Mouse (Mus musculus) heart, postnatal 0 days (tissue): Measurements from ENCODE around the gene Acbd6. TPM values are rescaled to one million over a fixed set of nuclear protein-coding genes. Genes with fewer than 3 reads are reported as not detected.

ENCODE experiments used
- ATAC-seq: fragments of 200-750 bp; cut with Nextera tagmentation; 2 replicates; pipeline ENCODE4 v1.8.0; 2017; ENCODE audit warnings: low read depth, moderate number of reproducible peaks, moderate library complexity; ENCODE audit not compliant: insufficient read depth
- DNase-seq: peaks from one replicate; pipeline ENCODE4 v3.0.0-alpha.2; 2016; ENCODE audit warnings: low spot score
- H3K27ac ChIP-seq: fragments of 300-500 bp; sonication (generic); 2 replicates; pipeline ENCODE4 v1.5.1; 2014; ENCODE audit warnings: low read depth, mild to moderate bottlenecking
- H3K27me3 ChIP-seq: fragments of 300-500 bp; sonication (generic); 2 replicates; pipeline ENCODE4 v1.6.1; 2014; ENCODE audit warnings: low read length, mixed read lengths; ENCODE audit not compliant: control insufficient read depth, insufficient read depth
- H3K36me3 ChIP-seq: fragments of 300-500 bp; sonication (generic); replicated peaks from 2 replicates; pipeline ENCODE4 v1.6.1; 2014; ENCODE audit warnings: low read length, mixed read lengths; ENCODE audit not compliant: control insufficient read depth, insufficient read depth
- H3K4me1 ChIP-seq: fragments of 300-500 bp; sonication (generic); 2 replicates; pipeline ENCODE4 v1.6.1; 2014; ENCODE audit warnings: antibody characterized with exemption; ENCODE audit not compliant: control insufficient read depth, insufficient read depth
- H3K4me2 ChIP-seq: fragments of 300-500 bp; sonication (generic); 2 replicates; pipeline ENCODE4 v1.6.1; 2014; ENCODE audit warnings: low read depth, mild to moderate bottlenecking, low read length, moderate library complexity
- H3K4me3 ChIP-seq: fragments of 300-500 bp; sonication (generic); 2 replicates; pipeline ENCODE4 v1.5.1; 2014; ENCODE audit warnings: low read depth, low read length
- H3K9ac ChIP-seq: fragments of 300-500 bp; sonication (generic); replicated peaks from 2 replicates; pipeline ENCODE4 v1.6.1; 2014; ENCODE audit warnings: low read depth, low read length, mixed read lengths
- H3K9me3 ChIP-seq: fragments of 300-500 bp; sonication (generic); replicated peaks from 2 replicates; pipeline ENCODE4 v1.6.1; 2016; ENCODE audit warnings: low read length; ENCODE audit not compliant: control insufficient read depth
- CTCF ChIP-seq: IDR thresholded peaks from 2 replicates; pipeline ENCODE4 v1.5.1; 2016; ENCODE audit warnings: antibody characterized with exemption, control low read depth, low read depth
- EP300 ChIP-seq: IDR thresholded peaks from 2 replicates; pipeline ENCODE4 v1.6.1; 2016; ENCODE audit warnings: antibody characterized with exemption, low read depth
- WGBS: fragments of 180-500 bp; shearing (Covaris S2); extraction: QIAGEN DNeasy Blood & Tissue Kit; methylation state at CpG from one replicate; pipeline ENCODE4 v1.1.7; 2014; 5-methylcytosine and 5-hydroxymethylcytosine counted together
- polyA plus RNA-seq: library from polyadenylated mRNA; unstranded; fragments of >200 nt; fragmentation: Nextera tagmentation; extraction: Ambion mirVana; gene quantifications from 2 replicates; pipeline ENCODE4 v1.2.1, GENCODE M21; 2015
- total RNA-seq: library from RNA; depleted of rRNA; stranded (reverse); fragments of >200 nt; gene quantifications from 2 replicates; pipeline ENCODE4 v1.2.3, GENCODE M21; 2014; ENCODE audit warnings: low replicate concordance; rRNA removed

Gene Acbd6
- 46.3 and 63.6 TPM in 2 replicates for total RNA-seq
- polyA plus RNA-seq, result 55.0 and 55.7 TPM in 2 replicates

- WGBS, result under 1% methylated on average over 81 of the region's 83 CpGs
- Histone ChIP-seq H3K36me3 (no peaks in the 10 kb centered on the region), H3K27me3 (no peaks in the 10 kb centered on the region), H3K9ac (peak within 1 kb of the TSS; percentile 93), H3K4me2 (peak within 1 kb of the TSS; percentile 96), H3K27ac (peak within 1 kb of the TSS; percentile 66), H3K4me1 (peaks cover 19% of the 10 kb centered on the region; the same call in 1 of the 2 replicates), H3K9me3 (no peaks in the 10 kb centered on the region), H3K4me3 (peak within 1 kb of the TSS; percentile 82)
- ATAC-seq (peak; percentile 88), DNase-seq (peak; percentile 71)
- TF ChIP-seq EP300 (no peak), CTCF (no peak)
Observed at GRCm38 (mm10) chr1:155558012-155558842, at the start of gene Acbd6. Acbd6 (plus strand) TSS chr1:155558120.

GRCm38 (mm10) chr1:155510263-155510662 is 47.7 kb upstream of the Acbd6 start:
- 49% methylated on average over 10 of the region's 10 CpGs for WGBS
- Histone ChIP-seq H3K27ac (no peak overlapping the region), H3K4me3 (no peak overlapping the region), H3K9ac (no peak overlapping the region), H3K4me1 (peaks cover 7% of the 10 kb centered on the region), H3K4me2 (no peak overlapping the region), H3K36me3 (no peaks in the 10 kb centered on the region), H3K9me3 (no peaks in the 10 kb centered on the region), H3K27me3 (no peaks in the 10 kb centered on the region)
- no peak for DNase-seq
- no peak for TF ChIP-seq EP300
- no peak for TF ChIP-seq CTCF
- ATAC-seq, result no peak

GRCm38 (mm10) chr1:155515866-155516265 is 42.1 kb upstream of the Acbd6 start:
- Histone ChIP-seq H3K4me2 (no peak overlapping the region), H3K4me3 (no peak overlapping the region), H3K9ac (no peak overlapping the region), H3K4me1 (no peaks in the 10 kb centered on the region), H3K36me3 (no peaks in the 10 kb centered on the region), H3K27me3 (no peaks in the 10 kb centered on the region), H3K9me3 (no peaks in the 10 kb centered on the region), H3K27ac (no peak overlapping the region)
- 84% methylated on average over 4 of the region's 4 CpGs for WGBS
- ATAC-seq, result no peak
- TF ChIP-seq CTCF (no peak), EP300 (no peak)
- no peak for DNase-seq

DNA sequence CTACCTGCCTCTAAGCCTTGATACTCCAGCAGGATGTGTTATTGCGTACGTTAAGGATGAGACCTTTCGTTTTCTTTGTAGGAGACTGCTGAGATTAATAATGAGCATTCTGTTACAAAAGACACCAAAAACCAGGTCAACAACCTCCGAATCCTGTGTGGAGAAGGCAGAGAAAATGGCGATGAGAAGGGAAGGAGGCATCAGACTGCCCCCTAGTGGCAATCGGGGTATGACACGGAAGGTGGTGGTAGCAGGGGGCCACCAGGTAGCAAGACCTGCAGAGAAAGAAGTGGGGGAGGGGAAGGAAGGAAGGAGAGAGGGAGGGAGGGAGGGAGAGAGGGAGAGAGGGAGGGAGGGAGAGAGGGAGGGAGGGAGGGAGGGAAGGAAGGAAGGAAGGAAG is 41.3 kb upstream of the Acbd6 start:
- no peak for TF ChIP-seq EP300
- TF ChIP-seq CTCF, result peak; percentile 68
- no peaks in the 10 kb centered on the region for H3K4me1 ChIP-seq

DNA sequence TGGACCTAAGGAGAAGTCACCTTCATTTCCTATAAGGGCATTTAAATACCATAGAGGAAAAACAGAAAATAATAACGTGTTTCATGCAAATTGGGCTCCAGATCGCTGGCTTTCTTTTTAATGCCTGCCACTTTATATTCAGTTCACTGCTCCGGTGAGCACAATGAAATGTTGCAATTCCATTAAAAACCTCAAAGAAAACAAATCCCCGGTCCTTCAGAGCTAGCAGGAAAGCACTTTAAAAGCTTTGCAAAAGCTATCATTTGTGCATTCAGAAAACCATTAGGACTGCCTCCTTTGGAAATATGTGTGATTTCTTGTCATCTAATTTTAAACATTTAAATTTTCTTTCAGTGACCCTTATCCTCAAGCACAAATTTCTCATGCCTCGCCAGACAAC is 40.9 kb upstream of the Acbd6 start:
- Histone ChIP-seq H3K27me3 (no peaks in the 10 kb centered on the region), H3K9me3 (no peaks in the 10 kb centered on the region), H3K4me2 (no peak overlapping the region), H3K9ac (no peak overlapping the region), H3K4me3 (no peak overlapping the region), H3K4me1 (no peaks in the 10 kb centered on the region), H3K27ac (no peak overlapping the region), H3K36me3 (no peaks in the 10 kb centered on the region)
- no peak for ATAC-seq
- DNase-seq, result no peak
- TF ChIP-seq CTCF, result no peak
- TF ChIP-seq EP300, result no peak
- WGBS, result 73% methylated on average over 5 of the region's 5 CpGs

More for the DNA sequence above, 41.3 kb upstream of the Acbd6 start:
- no peak overlapping the region for H3K9ac ChIP-seq
- DNase-seq (no peak), ATAC-seq (no peak)
- H3K27me3 ChIP-seq, result no peaks in the 10 kb centered on the region
- WGBS, result 45% methylated on average over 7 of the region's 7 CpGs
- no peaks in the 10 kb centered on the region for H3K36me3 ChIP-seq
- H3K27ac ChIP-seq, result no peak overlapping the region
- H3K9me3 ChIP-seq, result no peaks in the 10 kb centered on the region
- no peak overlapping the region for H3K4me2 ChIP-seq
- H3K4me3 ChIP-seq, result no peak overlapping the region
